Mouse (Mus musculus): ENCODE results near the gene Inhbb.

The Inhbb gene

GRCm38 (mm10) chr1:119420189-119420983, 1.7 kb downstream of the Inhbb start:
- in situ Hi-C loops (cut with MboI, MseI), result no loop called here

- in situ Hi-C loops (cut with MboI, MseI), result no loop called here
Observed at GRCm38 (mm10) chr1:119419151-119420105, 2.6 kb downstream of the Inhbb start.

- in situ Hi-C loops (cut with MboI, MseI), result no loop called here
Observed at GRCm38 (mm10) chr1:119417991-119418390, 4.1 kb downstream of the Inhbb start.

- in situ Hi-C loops (cut with MboI, MseI), result no loop called here
Observed at GRCm38 (mm10) chr1:119417542-119417941, 4.5 kb downstream of the Inhbb start.

DNA sequence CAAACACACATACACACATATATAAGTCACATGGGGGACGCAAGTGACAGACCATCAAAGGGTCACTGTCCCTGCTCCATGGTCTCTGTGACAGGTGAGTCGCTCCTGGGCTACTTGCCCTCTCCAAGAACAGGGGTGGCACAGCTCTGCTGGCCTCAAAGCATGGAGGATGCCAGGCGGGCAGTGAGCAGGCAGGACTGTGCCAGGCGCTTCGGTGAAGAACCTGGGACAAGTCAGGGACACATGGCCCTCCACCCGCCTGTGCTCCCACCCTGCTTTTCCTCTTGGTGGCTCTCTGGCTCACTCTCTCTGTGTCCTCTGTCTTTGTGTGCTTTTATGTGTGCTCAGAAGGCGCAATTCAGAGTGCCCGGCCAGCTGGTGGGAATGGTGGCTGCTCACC, 5.4 kb downstream of the Inhbb start:
- in situ Hi-C loops (cut with MboI, MseI), result no loop called here

GRCm38 (mm10) chr1:119416177-119416576, 5.9 kb downstream of the Inhbb start:
- in situ Hi-C loops (cut with MboI, MseI), result no loop called here

- in situ Hi-C loops (cut with MboI, MseI), result no loop called here
Observed at GRCm38 (mm10) chr1:119415151-119415550, 6.9 kb downstream of the Inhbb start.

DNA sequence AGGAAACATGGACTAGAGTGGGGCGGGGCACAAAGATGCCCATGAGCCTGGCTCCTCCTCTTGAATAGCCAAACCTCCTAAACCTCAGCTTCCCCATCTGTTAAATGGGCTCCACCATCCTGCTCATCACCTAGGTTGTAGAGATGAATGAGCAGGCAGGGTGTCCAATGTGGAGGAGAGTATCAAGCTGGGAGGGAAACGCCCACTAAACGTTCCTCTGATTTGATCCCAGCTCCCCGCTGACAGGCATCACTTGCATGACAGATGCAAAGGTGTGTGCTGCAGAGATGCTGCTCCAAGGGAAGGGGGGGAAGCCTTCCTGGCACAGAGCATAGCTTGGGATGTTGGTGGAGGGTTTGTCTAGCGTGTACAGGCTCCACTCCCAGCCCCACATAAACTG, 11.4 kb downstream of the Inhbb start:
- in situ Hi-C loops (cut with MboI, MseI), result no loop called here

DNA sequence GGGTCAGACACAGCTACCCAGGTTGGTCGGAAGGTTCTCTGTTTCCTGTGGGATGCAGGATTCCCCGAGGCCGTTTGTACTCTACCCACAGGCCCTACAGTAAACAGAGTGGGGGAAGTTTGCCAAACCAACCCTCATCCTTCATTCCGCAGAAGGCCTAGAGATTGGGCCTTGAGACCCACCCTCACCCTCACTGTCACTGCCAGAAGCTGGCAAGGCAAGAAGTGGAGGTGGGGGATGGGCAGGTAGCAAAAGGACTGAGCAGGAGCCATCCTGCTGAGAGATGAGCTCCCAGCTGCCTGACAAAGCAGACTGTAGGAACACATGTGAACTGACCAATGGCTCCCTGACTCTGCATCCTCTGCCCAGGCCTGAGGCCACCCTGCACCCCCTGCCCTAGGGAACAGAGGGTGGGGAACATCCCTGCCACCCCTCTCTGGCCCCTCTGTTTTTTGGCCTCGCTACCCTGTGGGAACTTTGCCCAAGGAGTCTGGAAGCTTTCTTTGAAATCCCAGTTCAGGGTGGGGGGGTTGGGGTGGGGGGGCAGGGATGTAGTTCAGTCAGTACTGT, 12.4 kb downstream of the Inhbb start:
- in situ Hi-C loops (cut with MboI, MseI), result no loop called here

GRCm38 (mm10) chr1:119409106-119409505, 12.9 kb downstream of the Inhbb start:
- in situ Hi-C loops (cut with MboI, MseI), result no loop called here

DNA sequence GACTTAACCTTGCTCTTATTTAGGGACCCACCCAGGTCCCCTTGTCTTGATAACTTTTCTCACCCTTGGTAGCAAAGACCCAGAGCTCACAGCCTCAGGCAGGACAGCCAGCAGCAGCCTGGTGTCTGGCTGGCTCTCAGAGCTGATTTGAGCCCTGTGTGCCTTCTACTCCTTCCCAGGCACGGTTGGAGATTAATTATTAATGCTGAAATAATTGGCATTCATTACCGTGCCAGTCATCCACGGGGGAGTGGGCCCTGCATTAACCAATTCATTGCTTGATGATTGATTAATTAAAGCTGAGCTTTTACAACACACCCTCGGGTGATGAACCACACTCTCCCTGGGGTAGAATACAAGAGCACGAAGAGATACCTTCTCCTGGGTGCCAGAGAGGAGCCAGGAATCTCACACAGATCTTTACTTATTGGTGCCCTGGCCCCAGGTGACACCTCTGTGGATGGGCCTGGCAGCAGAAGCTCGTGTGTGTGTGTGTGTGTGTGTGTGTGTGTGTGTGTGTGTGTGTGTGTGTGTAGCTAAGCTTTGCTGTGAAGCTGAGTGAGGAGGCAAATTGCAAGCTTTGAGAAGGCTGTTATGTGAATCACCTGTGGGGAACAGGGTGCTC, 14.2 kb downstream of the Inhbb start:
- in situ Hi-C loops (cut with MboI, MseI), result no loop called here

GRCm38 (mm10) chr1:119404798-119405197, 17.2 kb downstream of the Inhbb start:
- in situ Hi-C loops (cut with MboI, MseI), result no loop called here

GRCm38 (mm10) chr1:119404341-119404740, 17.7 kb downstream of the Inhbb start:
- in situ Hi-C loops (cut with MboI, MseI), result no loop called here

- in situ Hi-C loops (cut with MboI, MseI), result no loop called here
Observed at GRCm38 (mm10) chr1:119401249-119401648, 20.8 kb downstream of the Inhbb start.

GRCm38 (mm10) chr1:119398640-119399039, 23.4 kb downstream of the Inhbb start:
- in situ Hi-C loops (cut with MboI, MseI), result no loop called here

- in situ Hi-C loops (cut with MboI, MseI), result no loop called here
Observed at GRCm38 (mm10) chr1:119397839-119398238, 24.2 kb downstream of the Inhbb start.

- in situ Hi-C loops (cut with MboI, MseI), result no loop called here
Observed at GRCm38 (mm10) chr1:119391311-119391710, 30.7 kb downstream of the Inhbb start.

DNA sequence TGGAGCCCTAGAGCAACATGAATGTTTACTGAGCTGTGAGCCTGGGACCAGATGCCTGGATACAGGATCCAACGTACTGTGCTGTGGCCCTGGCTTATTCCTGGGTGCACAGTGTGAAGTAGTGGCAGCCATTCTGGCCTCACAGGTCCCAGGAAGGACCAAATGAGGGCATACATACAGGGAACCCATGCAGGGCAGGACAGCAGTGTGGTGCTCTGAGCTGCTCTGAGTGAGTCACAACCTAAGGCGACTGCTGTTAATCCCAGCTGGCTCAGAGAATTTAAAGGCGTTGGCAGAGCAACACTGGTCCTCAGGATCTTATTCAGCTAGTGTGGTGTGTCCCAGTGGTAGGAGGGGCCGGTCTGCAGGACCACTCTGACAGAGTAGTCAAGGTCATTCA, 31.4 kb downstream of the Inhbb start:
- in situ Hi-C loops (cut with MboI, MseI), result no loop called here

GRCm38 (mm10) chr1:119389771-119390500, 32.1 kb downstream of the Inhbb start:
- in situ Hi-C loops (cut with MboI, MseI), result no loop called here

- in situ Hi-C loops (cut with MboI, MseI), result no loop called here
Observed at GRCm38 (mm10) chr1:119388664-119389396, 33.2 kb downstream of the Inhbb start.
